Mouse (Mus musculus) kidney, embryonic 16.5 days (tissue): Measurements from ENCODE around the gene Mllt1. TPM values are rescaled to one million over a fixed set of nuclear protein-coding genes. Genes with fewer than 3 reads are reported as not detected.

Experiments
- ATAC-seq: fragments of 200-750 bp; cut with Nextera tagmentation; 2 replicates; pipeline ENCODE4 v1.8.0; 2017; ENCODE audit warnings: moderate TSS enrichment; ENCODE audit not compliant: low FRiP score, low TSS enrichment
- H3K27ac ChIP-seq: fragments of 300-500 bp; sonication (generic); 2 replicates; pipeline ENCODE4 v1.5.1; 2014; ENCODE audit warnings: low read length
- H3K27me3 ChIP-seq: fragments of 300-500 bp; sonication (generic); 2 replicates; pipeline ENCODE4 v1.6.1; 2014; ENCODE audit warnings: low read length, control low read depth, mixed read lengths; ENCODE audit not compliant: insufficient read depth
- H3K36me3 ChIP-seq: fragments of 300-500 bp; sonication (generic); 2 replicates; pipeline ENCODE4 v1.6.1; 2014; ENCODE audit warnings: low read length, control low read depth, mixed read lengths; ENCODE audit not compliant: insufficient read depth
- H3K4me1 ChIP-seq: fragments of 300-500 bp; sonication (generic); 2 replicates; pipeline ENCODE4 v1.6.1; 2014; ENCODE audit warnings: low read length, control low read depth, mixed read lengths; ENCODE audit not compliant: insufficient read depth
- H3K4me2 ChIP-seq: fragments of 300-500 bp; sonication (generic); replicated peaks from 2 replicates; pipeline ENCODE4 v1.6.1; 2014; ENCODE audit warnings: low read depth, low read length
- H3K4me3 ChIP-seq: fragments of 300-500 bp; sonication (generic); 2 replicates; pipeline ENCODE4 v1.5.1; 2014; ENCODE audit warnings: mild to moderate bottlenecking, low read length
- H3K9ac ChIP-seq: fragments of 300-500 bp; sonication (generic); replicated peaks from 2 replicates; pipeline ENCODE4 v1.6.1; 2014; ENCODE audit warnings: low read length
- H3K9me3 ChIP-seq: fragments of 300-500 bp; sonication (generic); 2 replicates; pipeline ENCODE4 v1.6.1; 2016; ENCODE audit warnings: low read length, control low read depth
- WGBS: fragments of 180-500 bp; shearing (Covaris S2); extraction: QIAGEN DNeasy Blood & Tissue Kit; methylation state at CpG from one replicate; pipeline ENCODE4 v1.1.7; 2014; 5-methylcytosine and 5-hydroxymethylcytosine counted together
- polyA plus RNA-seq: library from polyadenylated mRNA; unstranded; fragments of >200 nt; fragmentation: Nextera tagmentation; extraction: Ambion mirVana; gene quantifications from 2 replicates; pipeline ENCODE4 v1.2.1, GENCODE M21; 2015

The Mllt1 gene
- 43.9 and 53.1 TPM in 2 replicates for polyA plus RNA-seq

- peak; percentile 99 for ATAC-seq
- Histone ChIP-seq H3K4me1 (peaks cover 22% of the 10 kb centered on the region), H3K27me3 (no peaks in the 10 kb centered on the region), H3K4me3 (peak within 1 kb of the TSS; percentile 81), H3K4me2 (peak within 1 kb of the TSS; percentile 81), H3K9ac (peak within 1 kb of the TSS; percentile 86), H3K27ac (peak within 1 kb of the TSS; percentile 46), H3K9me3 (no peaks in the 10 kb centered on the region), H3K36me3 (no peaks in the 10 kb centered on the region)
- 4% methylated on average over 55 of the region's 76 CpGs for WGBS
These were observed at the start of gene Mllt1 for GRCm38 (mm10) chr17:56935363-56936131. Gene Mllt1, minus strand, starts transcription at chr17:56935415.

- Histone ChIP-seq H3K9ac (no peak overlapping the region), H3K4me3 (no peak overlapping the region), H3K9me3 (no peaks in the 10 kb centered on the region), H3K4me1 (no peaks in the 10 kb centered on the region), H3K36me3 (no peaks in the 10 kb centered on the region), H3K27me3 (no peaks in the 10 kb centered on the region), H3K4me2 (no peak overlapping the region), H3K27ac (no peak overlapping the region)
- ATAC-seq: no peak
- 78% methylated on average over 9 of the region's 9 CpGs for WGBS
These were observed 49.7 kb upstream of the Mllt1 start for GRCm38 (mm10) chr17:56984886-56985285.

GRCm38 (mm10) chr17:56982013-56982412, 46.8 kb upstream of the Mllt1 start, which contains the start of gene Acer1:
Gene Acer1, minus strand, starts transcription at chr17:56982126.
- WGBS: 85% methylated on average over 5 of the region's 5 CpGs
- H3K9ac ChIP-seq: no peak within 1 kb of the TSS
- H3K9me3 ChIP-seq: no peaks in the 10 kb centered on the region
- no peak within 1 kb of the TSS for H3K4me2 ChIP-seq
- ATAC-seq: no peak
- H3K27me3 ChIP-seq: no peaks in the 10 kb centered on the region
- H3K36me3 ChIP-seq: no peaks in the 10 kb centered on the region
- H3K27ac ChIP-seq: no peak within 1 kb of the TSS
- H3K4me3 ChIP-seq: no peak within 1 kb of the TSS
- no peaks in the 10 kb centered on the region for H3K4me1 ChIP-seq

GRCm38 (mm10) chr17:56981049-56981448, 45.8 kb upstream of the Mllt1 start:
- no peaks in the 10 kb centered on the region for H3K27me3 ChIP-seq
- no peak overlapping the region for H3K4me2 ChIP-seq
- no peak overlapping the region for H3K27ac ChIP-seq
- H3K4me1 ChIP-seq: no peaks in the 10 kb centered on the region
- no peaks in the 10 kb centered on the region for H3K36me3 ChIP-seq
- WGBS: 62% methylated on average over 7 of the region's 7 CpGs
- no peak overlapping the region for H3K9ac ChIP-seq
- no peak overlapping the region for H3K4me3 ChIP-seq
- H3K9me3 ChIP-seq: no peaks in the 10 kb centered on the region
- ATAC-seq: no peak

GRCm38 (mm10) chr17:56979524-56979923, 44.3 kb upstream of the Mllt1 start:
- Histone ChIP-seq H3K4me3 (no peak overlapping the region), H3K27me3 (no peaks in the 10 kb centered on the region), H3K4me1 (no peaks in the 10 kb centered on the region), H3K36me3 (no peaks in the 10 kb centered on the region), H3K27ac (no peak overlapping the region), H3K9me3 (no peaks in the 10 kb centered on the region), H3K4me2 (no peak overlapping the region), H3K9ac (no peak overlapping the region)
- ATAC-seq: no peak
- WGBS: 14% methylated on average over 7 of the region's 8 CpGs

- Histone ChIP-seq H3K4me1 (no peaks in the 10 kb centered on the region), H3K27me3 (no peaks in the 10 kb centered on the region), H3K9me3 (no peaks in the 10 kb centered on the region), H3K27ac (no peak overlapping the region), H3K4me3 (no peak overlapping the region), H3K36me3 (no peaks in the 10 kb centered on the region), H3K9ac (no peak overlapping the region), H3K4me2 (no peak overlapping the region)
- ATAC-seq: no peak
- 79% methylated on average over 8 of the region's 8 CpGs for WGBS
These were observed 41.5 kb upstream of the Mllt1 start for GRCm38 (mm10) chr17:56976531-56977390.

GRCm38 (mm10) chr17:56975391-56975790, 40.2 kb upstream of the Mllt1 start:
- H3K4me2 ChIP-seq: no peak overlapping the region
- WGBS: 73% methylated on average over 3 of the region's 3 CpGs
- ATAC-seq: no peak

GRCm38 (mm10) chr17:56974708-56975240, 39.6 kb upstream of the Mllt1 start:
- ATAC-seq: no peak

More at GRCm38 (mm10) chr17:56975391-56975790, 40.2 kb upstream of the Mllt1 start:
- Histone ChIP-seq H3K9ac (no peak overlapping the region), H3K9me3 (no peaks in the 10 kb centered on the region), H3K4me1 (no peaks in the 10 kb centered on the region), H3K4me3 (no peak overlapping the region), H3K27me3 (no peaks in the 10 kb centered on the region), H3K36me3 (no peaks in the 10 kb centered on the region), H3K27ac (no peak overlapping the region)

GRCm38 (mm10) chr17:56973956-56974707, 38.9 kb upstream of the Mllt1 start:
- Histone ChIP-seq H3K27ac (no peak overlapping the region), H3K27me3 (0 out of 2 replicates have a peak, but pooled peaks cover 3% of the 10 kb centered on the region), H3K9ac (no peak overlapping the region), H3K4me3 (no peak overlapping the region), H3K4me2 (no peak overlapping the region), H3K36me3 (no peaks in the 10 kb centered on the region), H3K4me1 (no peaks in the 10 kb centered on the region), H3K9me3 (no peaks in the 10 kb centered on the region)
- no peak for ATAC-seq
- WGBS: 68% methylated on average over 13 of the region's 14 CpGs

More at GRCm38 (mm10) chr17:56974708-56975240, 39.6 kb upstream of the Mllt1 start:
- 75% methylated on average over 5 of the region's 5 CpGs for WGBS
- H3K27me3 ChIP-seq: 0 out of 2 replicates have a peak, but pooled peaks cover 3% of the 10 kb centered on the region
- H3K9me3 ChIP-seq: no peaks in the 10 kb centered on the region
- H3K9ac ChIP-seq: no peak overlapping the region
- no peak overlapping the region for H3K27ac ChIP-seq
- no peaks in the 10 kb centered on the region for H3K4me1 ChIP-seq
- no peaks in the 10 kb centered on the region for H3K36me3 ChIP-seq
- no peak overlapping the region for H3K4me2 ChIP-seq
- no peak overlapping the region for H3K4me3 ChIP-seq
